Mouse (Mus musculus) forebrain, postnatal 0 days (tissue): Measurements from ENCODE around the gene Lnx1. TPM values are rescaled to one million over a fixed set of nuclear protein-coding genes. Genes with fewer than 3 reads are reported as not detected.

Experiments used
- ATAC-seq: fragments of 200-750 bp; cut with Nextera tagmentation; 2 replicates; pipeline ENCODE4 v1.8.0; 2017; ENCODE audit warnings: mild to moderate bottlenecking, moderate library complexity
- DNase-seq: peaks from one replicate; pipeline ENCODE4 v3.0.0-alpha.2; 2015
- H3K27ac ChIP-seq: fragments of 300-500 bp; sonication (generic); 2 replicates; pipeline ENCODE4 v1.5.1; 2014; ENCODE audit warnings: low read depth, mild to moderate bottlenecking, antibody characterized with exemption, low read length, moderate library complexity, mixed read lengths
- H3K27me3 ChIP-seq: fragments of 300-500 bp; sonication (generic); 2 replicates; pipeline ENCODE4 v1.6.1; 2014; ENCODE audit warnings: mild to moderate bottlenecking, low read length, mixed read lengths; ENCODE audit not compliant: insufficient read depth
- H3K36me3 ChIP-seq: fragments of 300-500 bp; sonication (generic); 2 replicates; pipeline ENCODE4 v1.6.1; 2014; ENCODE audit warnings: mild to moderate bottlenecking, moderate library complexity; ENCODE audit not compliant: insufficient read depth
- H3K4me1 ChIP-seq: fragments of 300-500 bp; sonication (generic); 2 replicates; pipeline ENCODE4 v1.6.1; 2014; ENCODE audit warnings: antibody characterized with exemption; ENCODE audit not compliant: insufficient read depth
- H3K4me2 ChIP-seq: fragments of 300-500 bp; sonication (generic); 2 replicates; pipeline ENCODE4 v1.6.1; 2014; ENCODE audit warnings: low read depth, mild to moderate bottlenecking, moderate library complexity
- H3K4me3 ChIP-seq: fragments of 300-500 bp; sonication (generic); 2 replicates; pipeline ENCODE4 v1.5.1; 2014; ENCODE audit warnings: low read depth, low read length, mixed read lengths
- H3K9ac ChIP-seq: fragments of 300-500 bp; sonication (generic); 2 replicates; pipeline ENCODE4 v1.6.1; 2014; ENCODE audit warnings: mild to moderate bottlenecking
- H3K9me3 ChIP-seq: fragments of 300-500 bp; sonication (generic); 2 replicates; pipeline ENCODE4 v1.6.1; 2016; ENCODE audit warnings: low read length
- CTCF ChIP-seq: sonication (generic); IDR thresholded peaks from 2 replicates; pipeline ENCODE4 v1.5.1; 2016; ENCODE audit warnings: antibody characterized with exemption, control low read depth, low read depth
- WGBS: fragments of 180-500 bp; shearing (Covaris S2); extraction: QIAGEN DNeasy Blood & Tissue Kit; methylation state at CpG from one replicate; pipeline ENCODE4 v1.1.7; 2014; 5-methylcytosine and 5-hydroxymethylcytosine counted together
- polyA plus RNA-seq: library from polyadenylated mRNA; unstranded; fragments of >200 nt; fragmentation: Nextera tagmentation; extraction: Ambion mirVana; gene quantifications from 2 replicates; pipeline ENCODE4 v1.2.1, GENCODE M21; 2015
- total RNA-seq: library from RNA; depleted of rRNA; stranded (reverse); fragments of >200 nt; gene quantifications from 2 replicates; pipeline ENCODE4 v1.2.3, GENCODE M21; 2014

Gene Lnx1
- total and polyA plus RNA-seq, 2 experiments from 2014 or later: 11.0 to 21.2 TPM

DNA sequence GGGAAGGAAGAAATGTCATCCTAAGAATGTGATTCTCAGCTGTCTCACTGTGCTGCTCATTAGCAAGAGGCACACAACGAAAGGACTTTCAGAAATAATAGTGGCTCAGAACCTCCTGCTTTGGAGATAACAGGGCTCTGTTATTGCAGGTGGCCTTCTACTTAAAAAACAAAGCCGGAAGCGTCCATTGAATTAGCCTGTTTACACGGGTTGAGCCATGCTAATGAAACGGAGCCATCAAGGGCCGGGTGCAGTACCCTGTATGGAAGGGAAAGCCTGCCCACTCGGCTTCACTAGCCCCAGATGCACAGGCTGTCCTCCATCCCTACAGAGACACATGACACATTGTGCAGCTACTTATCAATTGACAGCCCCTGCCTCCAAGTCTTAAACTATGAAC, 13.5 kb upstream of the Lnx1 start:
- no peak overlapping the region for H3K9ac ChIP-seq
- H3K4me2 ChIP-seq: no peak overlapping the region
- TF ChIP-seq CTCF: no peak
- no peak overlapping the region for H3K4me3 ChIP-seq
- ATAC-seq: peak; percentile 60
- no peak overlapping the region for H3K27ac ChIP-seq
- 8% methylated on average over 7 of the region's 7 CpGs for WGBS
- H3K4me1 ChIP-seq: no peaks in the 10 kb centered on the region
- H3K36me3 ChIP-seq: no peaks in the 10 kb centered on the region
- no peaks in the 10 kb centered on the region for H3K27me3 ChIP-seq
- no peak for DNase-seq
- H3K9me3 ChIP-seq: no peaks in the 10 kb centered on the region

- no peak overlapping the region for H3K9ac ChIP-seq
- no peak for TF ChIP-seq CTCF
- H3K4me1 ChIP-seq: no peaks in the 10 kb centered on the region
- no peak overlapping the region for H3K27ac ChIP-seq
- 77% methylated on average over 4 of the region's 4 CpGs for WGBS
- no peaks in the 10 kb centered on the region for H3K27me3 ChIP-seq
- no peaks in the 10 kb centered on the region for H3K9me3 ChIP-seq
- DNase-seq (no peak), ATAC-seq (no peak)
- H3K4me3 ChIP-seq: no peak overlapping the region
- H3K36me3 ChIP-seq: no peaks in the 10 kb centered on the region
- H3K4me2 ChIP-seq: no peak overlapping the region
Observed at GRCm38 (mm10) chr5:74712811-74713210, 10.1 kb upstream of the Lnx1 start.

- Histone ChIP-seq H3K9me3 (no peaks in the 10 kb centered on the region), H3K36me3 (no peaks in the 10 kb centered on the region), H3K4me1 (no peaks in the 10 kb centered on the region), H3K27ac (no peak overlapping the region), H3K4me3 (no peak overlapping the region), H3K27me3 (no peaks in the 10 kb centered on the region), H3K9ac (no peak overlapping the region), H3K4me2 (no peak overlapping the region)
- DNase-seq (no peak), ATAC-seq (no peak)
- no peak for TF ChIP-seq CTCF
- WGBS: 88% methylated on average over 2 of the region's 2 CpGs
Observed at GRCm38 (mm10) chr5:74711988-74712387, 9.3 kb upstream of the Lnx1 start.

GRCm38 (mm10) chr5:74711056-74711455, 8.3 kb upstream of the Lnx1 start:
- Histone ChIP-seq H3K9me3 (no peaks in the 10 kb centered on the region), H3K9ac (no peak overlapping the region), H3K27ac (no peak overlapping the region), H3K27me3 (no peaks in the 10 kb centered on the region), H3K36me3 (no peaks in the 10 kb centered on the region), H3K4me2 (no peak overlapping the region), H3K4me3 (no peak overlapping the region), H3K4me1 (no peaks in the 10 kb centered on the region)
- no peak for ATAC-seq
- no peak for DNase-seq
- WGBS: 81% methylated on average over 1 of the region's 1 CpGs
- no peak for TF ChIP-seq CTCF

DNA sequence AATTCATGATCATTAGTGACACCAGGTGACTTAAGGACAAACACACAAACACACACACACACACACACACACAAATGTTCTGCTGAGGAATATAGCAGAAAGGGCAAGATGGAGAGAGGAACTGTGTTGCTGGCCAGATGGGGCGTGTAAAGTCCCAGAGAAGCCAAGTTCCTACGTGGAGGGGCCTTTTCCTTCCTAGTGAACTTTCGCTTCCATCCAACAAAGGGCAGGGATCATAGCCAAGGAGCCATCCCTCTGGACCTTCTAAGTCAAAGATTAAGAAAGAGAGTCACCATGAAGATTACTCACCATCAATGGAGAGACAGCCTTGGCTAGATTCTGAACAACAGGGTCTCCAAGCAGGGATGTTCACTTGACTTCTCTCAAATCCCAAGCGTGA, 7.5 kb upstream of the Lnx1 start:
- TF ChIP-seq CTCF: no peak
- Histone ChIP-seq H3K36me3 (no peaks in the 10 kb centered on the region), H3K27me3 (no peaks in the 10 kb centered on the region), H3K4me3 (no peak overlapping the region), H3K4me1 (no peaks in the 10 kb centered on the region), H3K9me3 (no peaks in the 10 kb centered on the region), H3K27ac (no peak overlapping the region), H3K9ac (no peak overlapping the region), H3K4me2 (no peak overlapping the region)
- no peak for DNase-seq
- WGBS: 87% methylated on average over 4 of the region's 4 CpGs
- ATAC-seq: no peak

- Histone ChIP-seq H3K4me1 (peaks cover 5% of the 10 kb centered on the region; the same call in 1 of the 2 replicates), H3K9ac (no peak overlapping the region), H3K4me3 (peak overlapping the region; percentile 40), H3K27me3 (no peaks in the 10 kb centered on the region; the same call in none of the 2 replicates), H3K36me3 (no peaks in the 10 kb centered on the region), H3K9me3 (no peaks in the 10 kb centered on the region), H3K4me2 (peak overlapping the region; percentile 47), H3K27ac (no peak overlapping the region)
- WGBS: 2% methylated on average over 8 of the region's 8 CpGs
- DNase-seq (peak; percentile 63), ATAC-seq (peak; percentile 93)
- no peak for TF ChIP-seq CTCF
Observed at GRCm38 (mm10) chr5:74704460-74704790, 1.7 kb upstream of the Lnx1 start.

DNA sequence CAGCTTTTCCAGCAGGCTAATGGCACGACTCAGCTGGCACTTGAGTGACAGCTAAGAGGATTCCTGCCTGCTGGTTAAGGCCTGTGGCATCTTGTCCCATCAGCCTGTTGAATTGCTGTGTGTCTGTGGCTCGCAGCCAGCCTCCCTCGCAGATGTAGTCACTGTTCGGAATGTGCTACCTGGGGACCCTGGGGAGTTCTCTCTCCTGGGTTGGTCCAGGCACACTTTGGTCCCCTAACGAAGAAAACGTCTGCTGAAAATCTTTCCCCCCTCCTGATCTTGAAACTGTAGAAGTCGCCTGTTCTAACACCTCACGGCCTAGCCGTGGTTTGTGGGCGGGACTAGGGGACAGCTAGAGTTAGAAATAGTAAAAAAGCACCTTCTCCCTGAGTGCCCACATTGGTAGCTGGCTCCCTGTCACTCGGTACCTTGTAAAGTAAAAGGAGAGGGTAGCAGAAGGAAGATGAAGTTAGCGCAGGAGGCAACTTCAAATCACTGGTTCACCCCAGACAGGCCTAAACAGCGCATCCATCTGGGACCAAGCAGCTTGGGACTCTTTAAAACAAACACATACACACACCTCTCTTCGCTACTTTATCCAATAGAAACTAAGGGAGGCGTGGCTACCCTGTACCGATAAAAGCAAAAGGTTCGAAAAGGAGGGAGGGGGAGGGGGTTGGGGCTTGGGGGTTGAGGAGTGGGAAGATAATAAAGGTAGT, 1.2 kb upstream of the Lnx1 start:
- whole genome bisulfite sequencing: 11% methylated on average over 17 of the region's 17 CpGs
- TF ChIP-seq CTCF: no peak
- Histone ChIP-seq H3K4me1 (peaks cover 5% of the 10 kb centered on the region; the same call in 1 of the 2 replicates), H3K4me2 (peak overlapping the region; percentile 47), H3K4me3 (peak overlapping the region; percentile 40), H3K9me3 (no peaks in the 10 kb centered on the region), H3K27ac (no peak overlapping the region), H3K36me3 (no peaks in the 10 kb centered on the region), H3K9ac (no peak overlapping the region), H3K27me3 (no peaks in the 10 kb centered on the region; the same call in none of the 2 replicates)
- ATAC-seq (peak; percentile 81), DNase-seq (no peak)
